Mouse (Mus musculus) hindbrain, embryonic 13.5 days (tissue): Measurements from ENCODE around the gene Actb. TPM values are rescaled to one million over a fixed set of nuclear protein-coding genes. Genes with fewer than 3 reads are reported as not detected.

Experiments
- ATAC-seq: fragments of 200-750 bp; cut with Nextera tagmentation; 2 replicates; pipeline ENCODE4 v1.8.0; 2017; ENCODE audit warnings: moderate TSS enrichment; ENCODE audit not compliant: low FRiP score
- H3K27ac ChIP-seq: fragments of 300-500 bp; sonication (generic); 2 replicates; pipeline ENCODE4 v1.5.1; 2015; ENCODE audit warnings: inconsistent platforms, mild to moderate bottlenecking, moderate library complexity
- H3K27me3 ChIP-seq: fragments of 300-500 bp; sonication (generic); 2 replicates; pipeline ENCODE4 v1.6.1; 2015; ENCODE audit warnings: mild to moderate bottlenecking, inconsistent platforms
- H3K36me3 ChIP-seq: fragments of 300-500 bp; sonication (generic); 2 replicates; pipeline ENCODE4 v1.6.1; 2015; ENCODE audit warnings: mild to moderate bottlenecking, inconsistent platforms
- H3K4me1 ChIP-seq: fragments of 300-500 bp; sonication (generic); replicated peaks from 2 replicates; pipeline ENCODE4 v1.6.1; 2015; ENCODE audit warnings: inconsistent platforms
- H3K4me2 ChIP-seq: fragments of 300-500 bp; sonication (generic); 2 replicates; pipeline ENCODE4 v1.6.1; 2015; ENCODE audit warnings: inconsistent platforms, mild to moderate bottlenecking, moderate library complexity
- H3K4me3 ChIP-seq: fragments of 300-500 bp; sonication (generic); 2 replicates; pipeline ENCODE4 v1.5.1; 2015; ENCODE audit warnings: mild to moderate bottlenecking, inconsistent platforms
- H3K9ac ChIP-seq: fragments of 300-500 bp; sonication (generic); 2 replicates; pipeline ENCODE4 v1.6.1; 2015; ENCODE audit warnings: mild to moderate bottlenecking, inconsistent platforms
- H3K9me3 ChIP-seq: fragments of 300-500 bp; sonication (generic); 2 replicates; pipeline ENCODE4 v1.6.1; 2016; ENCODE audit warnings: inconsistent platforms
- WGBS: fragments of 180-500 bp; shearing (Covaris S2); methylation state at CpG from one replicate; pipeline ENCODE4 v1.1.7; 2015; 5-methylcytosine and 5-hydroxymethylcytosine counted together
- polyA plus RNA-seq: library from polyadenylated mRNA; unstranded; fragments of >200 nt; fragmentation: Nextera tagmentation; extraction: Ambion mirVana; gene quantifications from 2 replicates; pipeline ENCODE4 v1.2.1, GENCODE M21; 2015

Actb gene
- polyA plus RNA-seq, 1 experiment from 2014 or later: 17,716 TPM

GRCm38 (mm10) chr5:142931241-142931745, 24.7 kb upstream of the Actb start:
- H3K27ac ChIP-seq: no peak overlapping the region
- H3K4me1 ChIP-seq: peaks cover 13% of the 10 kb centered on the region
- H3K36me3 ChIP-seq: no peaks in the 10 kb centered on the region
- ATAC-seq: no peak
- H3K9ac ChIP-seq: no peak overlapping the region
- no peak overlapping the region for H3K4me2 ChIP-seq
- H3K27me3 ChIP-seq: peaks cover 24% of the 10 kb centered on the region
- no peaks in the 10 kb centered on the region for H3K9me3 ChIP-seq
- 92% methylated on average over 9 of the region's 9 CpGs for whole genome bisulfite sequencing
- H3K4me3 ChIP-seq: no peak overlapping the region

- 26% methylated on average over 4 of the region's 4 CpGs for WGBS
- Histone ChIP-seq H3K27me3 (peaks cover 24% of the 10 kb centered on the region), H3K27ac (no peak overlapping the region), H3K4me3 (peak overlapping the region; percentile 34), H3K4me2 (peak overlapping the region; percentile 55), H3K9ac (peak overlapping the region; percentile 65), H3K36me3 (no peaks in the 10 kb centered on the region), H3K9me3 (no peaks in the 10 kb centered on the region), H3K4me1 (peaks cover 19% of the 10 kb centered on the region)
- no peak for ATAC-seq
Observed at GRCm38 (mm10) chr5:142929400-142929752, 22.8 kb upstream of the Actb start.

GRCm38 (mm10) chr5:142928749-142929399, 22.3 kb upstream of the Actb start:
- Histone ChIP-seq H3K4me3 (peak overlapping the region; percentile 34), H3K9ac (peak overlapping the region; percentile 65), H3K4me1 (peaks cover 19% of the 10 kb centered on the region), H3K27me3 (peaks cover 24% of the 10 kb centered on the region), H3K36me3 (no peaks in the 10 kb centered on the region), H3K27ac (no peak overlapping the region), H3K9me3 (no peaks in the 10 kb centered on the region), H3K4me2 (peak overlapping the region; percentile 55)
- no peak for ATAC-seq
- 4% methylated on average over 35 of the region's 35 CpGs for WGBS

- 94% methylated on average over 12 of the region's 12 CpGs for WGBS
- no peak for ATAC-seq
Observed at GRCm38 (mm10) chr5:142927341-142927930, 20.9 kb upstream of the Actb start.

GRCm38 (mm10) chr5:142926940-142927228, 20.3 kb upstream of the Actb start:
- ATAC-seq: no peak
- WGBS: 63% methylated on average over 3 of the region's 3 CpGs
- Histone ChIP-seq H3K9ac (no peak overlapping the region), H3K36me3 (no peaks in the 10 kb centered on the region), H3K4me2 (no peak overlapping the region), H3K4me3 (no peak overlapping the region), H3K27me3 (peaks cover 24% of the 10 kb centered on the region), H3K4me1 (peaks cover 19% of the 10 kb centered on the region), H3K27ac (no peak overlapping the region), H3K9me3 (no peaks in the 10 kb centered on the region)

More at GRCm38 (mm10) chr5:142927341-142927930, 20.9 kb upstream of the Actb start:
- H3K36me3 ChIP-seq: no peaks in the 10 kb centered on the region
- no peaks in the 10 kb centered on the region for H3K9me3 ChIP-seq
- H3K27ac ChIP-seq: no peak overlapping the region
- peaks cover 19% of the 10 kb centered on the region for H3K4me1 ChIP-seq
- H3K27me3 ChIP-seq: peaks cover 24% of the 10 kb centered on the region
- no peak overlapping the region for H3K4me2 ChIP-seq
- no peak overlapping the region for H3K4me3 ChIP-seq
- H3K9ac ChIP-seq: no peak overlapping the region

- WGBS: 18% methylated on average over 13 of the region's 13 CpGs
- no peak overlapping the region for H3K4me2 ChIP-seq
- no peak overlapping the region for H3K27ac ChIP-seq
- peaks cover 19% of the 10 kb centered on the region for H3K4me1 ChIP-seq
- H3K9me3 ChIP-seq: no peaks in the 10 kb centered on the region
- no peak overlapping the region for H3K9ac ChIP-seq
- peaks cover 24% of the 10 kb centered on the region for H3K27me3 ChIP-seq
- H3K36me3 ChIP-seq: no peaks in the 10 kb centered on the region
- no peak for ATAC-seq
- no peak overlapping the region for H3K4me3 ChIP-seq
Observed at GRCm38 (mm10) chr5:142926204-142926939, 19.8 kb upstream of the Actb start.

- Histone ChIP-seq H3K9ac (no peak overlapping the region), H3K4me1 (peaks cover 19% of the 10 kb centered on the region), H3K4me3 (no peak overlapping the region), H3K27ac (no peak overlapping the region), H3K9me3 (no peaks in the 10 kb centered on the region), H3K36me3 (no peaks in the 10 kb centered on the region), H3K4me2 (no peak overlapping the region), H3K27me3 (peaks cover 24% of the 10 kb centered on the region)
- ATAC-seq: no peak
- WGBS: 81% methylated on average over 12 of the region's 12 CpGs
Observed at GRCm38 (mm10) chr5:142924336-142924959, 17.9 kb upstream of the Actb start.

GRCm38 (mm10) chr5:142923781-142924180, 17.2 kb upstream of the Actb start:
- Histone ChIP-seq H3K27me3 (peaks cover 17% of the 10 kb centered on the region), H3K4me1 (peaks cover 13% of the 10 kb centered on the region), H3K36me3 (no peaks in the 10 kb centered on the region), H3K9ac (no peak overlapping the region), H3K27ac (no peak overlapping the region), H3K9me3 (no peaks in the 10 kb centered on the region), H3K4me3 (no peak overlapping the region), H3K4me2 (no peak overlapping the region)
- no peak for ATAC-seq
- WGBS: 86% methylated on average over 3 of the region's 3 CpGs

GRCm38 (mm10) chr5:142922251-142922650, 15.7 kb upstream of the Actb start:
- no peaks in the 10 kb centered on the region for H3K9me3 ChIP-seq
- no peak overlapping the region for H3K4me3 ChIP-seq
- no peaks in the 10 kb centered on the region for H3K36me3 ChIP-seq
- no peak overlapping the region for H3K27ac ChIP-seq
- peaks cover 3% of the 10 kb centered on the region for H3K27me3 ChIP-seq
- peaks cover 12% of the 10 kb centered on the region for H3K4me1 ChIP-seq
- H3K9ac ChIP-seq: no peak overlapping the region
- no peak for ATAC-seq
- WGBS: 85% methylated on average over 5 of the region's 5 CpGs
- H3K4me2 ChIP-seq: no peak overlapping the region

GRCm38 (mm10) chr5:142921074-142921459, 14.5 kb upstream of the Actb start:
- peaks cover 3% of the 10 kb centered on the region for H3K4me1 ChIP-seq
- 79% methylated on average over 6 of the region's 6 CpGs for WGBS

GRCm38 (mm10) chr5:142920311-142921073, 13.9 kb upstream of the Actb start:
- Histone ChIP-seq H3K4me3 (no peak overlapping the region), H3K36me3 (no peaks in the 10 kb centered on the region), H3K27ac (no peak overlapping the region), H3K4me2 (no peak overlapping the region), H3K27me3 (no peaks in the 10 kb centered on the region), H3K9me3 (no peaks in the 10 kb centered on the region), H3K9ac (no peak overlapping the region), H3K4me1 (no peaks in the 10 kb centered on the region)
- WGBS: 77% methylated on average over 8 of the region's 8 CpGs
- no peak for ATAC-seq

More at GRCm38 (mm10) chr5:142921074-142921459, 14.5 kb upstream of the Actb start:
- no peaks in the 10 kb centered on the region for H3K36me3 ChIP-seq
- H3K27me3 ChIP-seq: no peaks in the 10 kb centered on the region
- no peak overlapping the region for H3K4me2 ChIP-seq
- no peak overlapping the region for H3K27ac ChIP-seq
- no peak overlapping the region for H3K9ac ChIP-seq
- H3K4me3 ChIP-seq: no peak overlapping the region
- ATAC-seq: no peak
- H3K9me3 ChIP-seq: no peaks in the 10 kb centered on the region

GRCm38 (mm10) chr5:142917402-142917801, 10.8 kb upstream of the Actb start:
- ATAC-seq: no peak
- H3K9me3 ChIP-seq: no peaks in the 10 kb centered on the region
- no peak overlapping the region for H3K9ac ChIP-seq
- no peak overlapping the region for H3K4me2 ChIP-seq
- no peak overlapping the region for H3K4me3 ChIP-seq
- H3K27me3 ChIP-seq: no peaks in the 10 kb centered on the region
- H3K27ac ChIP-seq: no peak overlapping the region
- 92% methylated on average over 8 of the region's 8 CpGs for WGBS
- H3K4me1 ChIP-seq: no peaks in the 10 kb centered on the region
- no peaks in the 10 kb centered on the region for H3K36me3 ChIP-seq
